Mouse (Mus musculus): ENCODE results near the gene Gm21860. TPM values are rescaled to one million over a fixed set of nuclear protein-coding genes. Genes with fewer than 3 reads are reported as not detected.
"Not testable (repeated sequence)": the region's sequence is repeated elsewhere in the genome, so short reads cannot be mapped to it uniquely, and the experiment has no call there.

The Gm21860 gene
- polyA plus RNA-seq, 1 experiment = not detected

- H3K27ac ChIP-seq (ENCODE audit: insufficient read depth, low read length); H3K4me3 ChIP-seq (ENCODE audit: insufficient read depth, low read length); H3K4me1 ChIP-seq (ENCODE audit: control insufficient read depth, insufficient read depth, low read length): not testable (repeated sequence)
Measured at GRCm38 (mm10) chrY:90725701-90726451, 28.7 kb downstream of the Gm21860 start.

- not testable (repeated sequence) for H3K27ac ChIP-seq (ENCODE audit: insufficient read depth, low read length); H3K4me3 ChIP-seq (ENCODE audit: insufficient read depth, low read length); H3K4me1 ChIP-seq (ENCODE audit: control insufficient read depth, insufficient read depth, low read length)
Measured at GRCm38 (mm10) chrY:90725166-90725565, 29.5 kb downstream of the Gm21860 start.

- H3K4me1 ChIP-seq (ENCODE audit: control insufficient read depth, insufficient read depth, low read length); H3K4me3 ChIP-seq (ENCODE audit: insufficient read depth, low read length); H3K27ac ChIP-seq (ENCODE audit: insufficient read depth, low read length): not testable (repeated sequence)
Measured at GRCm38 (mm10) chrY:90724014-90724709, 30.5 kb downstream of the Gm21860 start.

- H3K27ac ChIP-seq (ENCODE audit: insufficient read depth, low read length); H3K4me1 ChIP-seq (ENCODE audit: control insufficient read depth, insufficient read depth, low read length); H3K4me3 ChIP-seq (ENCODE audit: insufficient read depth, low read length): not testable (repeated sequence)
Measured at GRCm38 (mm10) chrY:90723336-90723987, 31.2 kb downstream of the Gm21860 start.

- H3K4me1 ChIP-seq (ENCODE audit: control insufficient read depth, insufficient read depth, low read length); H3K27ac ChIP-seq (ENCODE audit: insufficient read depth, low read length); H3K4me3 ChIP-seq (ENCODE audit: insufficient read depth, low read length): not testable (repeated sequence)
Measured at GRCm38 (mm10) chrY:90720505-90720904, 34.1 kb downstream of the Gm21860 start.

GRCm38 (mm10) chrY:90719403-90720232 is 35.0 kb downstream of the Gm21860 start:
- not testable (repeated sequence) for H3K27ac ChIP-seq (ENCODE audit: insufficient read depth, low read length); H3K4me1 ChIP-seq (ENCODE audit: control insufficient read depth, insufficient read depth, low read length); H3K4me3 ChIP-seq (ENCODE audit: insufficient read depth, low read length)

- H3K27ac ChIP-seq (ENCODE audit: insufficient read depth, low read length) = peak overlapping the region; percentile 73; the same call in 1 of the 2 replicates
- H3K4me3 ChIP-seq (ENCODE audit: insufficient read depth, low read length); H3K4me1 ChIP-seq (ENCODE audit: control insufficient read depth, insufficient read depth, low read length): not testable (repeated sequence)
Measured at GRCm38 (mm10) chrY:90718583-90719402, 35.8 kb downstream of the Gm21860 start.

GRCm38 (mm10) chrY:90718021-90718420 is 36.6 kb downstream of the Gm21860 start:
- not testable (repeated sequence) for H3K4me1 ChIP-seq (ENCODE audit: control insufficient read depth, insufficient read depth, low read length); H3K4me3 ChIP-seq (ENCODE audit: insufficient read depth, low read length)

GRCm38 (mm10) chrY:90717496-90717895 is 37.1 kb downstream of the Gm21860 start:
- not testable (repeated sequence) for H3K4me3 ChIP-seq (ENCODE audit: insufficient read depth, low read length); H3K4me1 ChIP-seq (ENCODE audit: control insufficient read depth, insufficient read depth, low read length); H3K27ac ChIP-seq (ENCODE audit: insufficient read depth, low read length)

More at GRCm38 (mm10) chrY:90718021-90718420, 36.6 kb downstream of the Gm21860 start:
- not testable (repeated sequence) for H3K27ac ChIP-seq (ENCODE audit: insufficient read depth, low read length)

Other genes with a start within 250 kb of the Gm21860 start
- not detected in 2 replicates for gene Gm47283, start 29.9 kb upstream of the Gm21860 start, polyA plus RNA-seq (2012; rRNA removed)
- not detected in 2 replicates for gene Gm21748, start 84.4 kb upstream of the Gm21860 start, polyA plus RNA-seq (2012; rRNA removed)

All from cortical plate, adult 2 months (tissue).